Mouse (Mus musculus) natural killer cell, adult 2 months (primary cell): ENCODE results near the gene Tpcn1.

Experiments used
- DNase-seq, 2 experiments: peaks; one replicate each; pipeline ENCODE4 v3.0.0; 2022; ENCODE audit warnings: low spot score in 2 of 2

Tpcn1 gene

DNA sequence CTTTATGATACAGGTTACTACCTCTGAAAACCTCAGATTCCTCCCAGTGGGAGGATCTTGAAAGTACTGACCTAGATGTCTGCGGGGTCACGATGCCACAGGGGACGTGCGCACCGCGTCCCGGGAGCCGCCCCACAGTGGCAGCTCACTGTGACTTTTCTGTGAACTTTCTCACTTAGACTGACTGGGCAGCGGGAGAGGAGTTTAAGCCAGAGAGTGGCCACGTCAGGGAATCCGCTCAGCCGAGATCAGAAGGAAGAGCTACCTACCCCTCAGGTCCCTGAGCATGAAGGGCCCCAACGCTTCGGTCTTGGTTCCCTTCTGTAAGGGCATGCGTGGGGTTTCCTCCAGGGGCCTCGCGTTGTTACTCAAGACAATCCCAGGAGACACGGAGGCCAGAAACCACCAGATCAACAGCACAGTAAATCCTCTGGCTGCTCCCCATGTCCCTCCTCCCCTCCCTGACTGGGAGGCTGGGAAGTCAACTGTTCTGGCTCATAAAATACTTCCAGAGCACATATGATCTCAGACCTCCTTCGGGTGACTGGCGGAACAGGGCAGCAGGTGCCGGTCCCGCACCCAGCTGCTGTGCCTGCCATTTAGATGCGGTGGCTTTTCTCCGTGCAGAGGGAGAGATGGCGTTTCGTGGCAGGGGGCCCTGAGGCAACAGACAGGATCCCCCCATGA lies 9.1 kb downstream of the Tpcn1 start:
- DNase-seq = peak; percentile 30 to 45

DNA sequence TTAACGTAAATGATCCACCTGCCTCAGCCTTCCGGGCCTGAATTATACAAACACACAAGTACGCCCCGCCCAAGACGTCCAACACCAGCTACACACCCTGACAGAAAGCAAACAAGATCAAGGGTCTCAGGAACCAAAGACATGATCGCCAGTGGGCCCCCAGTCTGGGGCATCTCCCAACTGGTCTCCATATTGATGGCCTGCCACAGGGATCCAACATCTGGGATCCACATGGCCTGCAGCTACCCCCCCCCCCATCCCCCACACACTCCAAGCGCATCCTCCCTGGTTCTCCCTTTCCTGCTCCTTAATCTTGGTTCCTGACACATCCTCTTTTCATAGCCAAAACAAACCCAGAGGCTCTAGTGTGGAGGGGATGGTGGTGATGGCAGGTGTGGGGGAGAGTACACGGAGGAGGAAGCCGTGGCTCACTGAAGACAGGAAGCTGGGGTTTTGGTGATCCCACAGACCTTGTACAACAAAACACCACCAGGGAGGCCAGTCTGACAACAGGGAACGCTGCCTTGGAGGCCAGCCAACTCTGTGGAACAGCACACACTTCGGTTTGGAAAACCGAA lies 9.9 kb downstream of the Tpcn1 start:
- DNase-seq = peak; percentile 56 to 64

DNA sequence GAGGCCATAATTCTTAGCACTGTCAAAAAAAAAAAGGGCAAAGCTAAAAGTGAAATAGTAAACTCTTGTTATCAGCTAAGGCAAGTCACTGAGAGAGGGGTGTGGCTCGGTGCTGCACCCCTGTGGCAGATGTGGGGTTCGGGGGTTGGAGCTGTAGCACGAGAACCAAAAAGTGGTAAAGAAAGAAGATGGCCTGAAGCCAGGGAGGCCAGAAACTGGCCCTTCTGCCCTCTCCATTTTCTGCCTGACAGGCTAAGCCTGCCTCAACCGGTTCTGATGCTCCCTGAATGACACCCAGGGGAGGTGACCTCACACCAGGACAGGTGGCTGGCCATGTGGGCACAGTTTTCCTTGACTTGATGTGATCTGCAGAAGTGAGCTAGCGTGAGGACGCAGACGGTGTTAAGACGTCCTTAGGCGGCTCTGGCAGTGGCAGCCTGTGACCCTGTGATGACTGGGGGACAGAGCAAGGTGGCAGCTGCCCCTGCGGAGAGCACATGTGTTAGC lies 10.5 kb downstream of the Tpcn1 start:
- peak; percentile 33 to 37 for DNase-seq

DNA sequence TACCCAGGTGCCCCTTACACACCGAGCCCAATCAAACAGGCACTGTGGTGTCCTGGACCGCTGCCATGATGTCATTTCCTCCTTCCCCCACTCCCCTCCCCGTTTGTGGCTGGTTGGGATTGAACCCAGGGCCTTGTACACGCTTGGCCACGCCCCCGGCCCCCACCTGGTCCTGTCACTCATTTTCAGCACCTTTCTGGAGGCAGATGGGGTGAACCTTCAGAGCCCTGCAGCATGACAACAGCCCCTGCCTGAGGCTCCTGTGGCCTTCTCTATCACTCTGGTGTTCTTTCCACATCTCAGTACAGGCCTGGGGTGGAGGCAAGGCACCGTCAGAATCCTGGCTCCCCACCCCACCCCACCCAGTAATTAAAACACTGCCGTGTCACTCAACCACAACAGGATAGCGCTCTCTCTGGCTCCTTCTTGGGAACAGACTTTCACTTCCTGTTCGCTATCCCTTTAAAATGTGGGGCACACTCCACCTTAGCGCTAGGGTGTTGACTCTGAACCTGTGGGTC lies 11.6 kb downstream of the Tpcn1 start:
- DNase-seq = no peak

DNA sequence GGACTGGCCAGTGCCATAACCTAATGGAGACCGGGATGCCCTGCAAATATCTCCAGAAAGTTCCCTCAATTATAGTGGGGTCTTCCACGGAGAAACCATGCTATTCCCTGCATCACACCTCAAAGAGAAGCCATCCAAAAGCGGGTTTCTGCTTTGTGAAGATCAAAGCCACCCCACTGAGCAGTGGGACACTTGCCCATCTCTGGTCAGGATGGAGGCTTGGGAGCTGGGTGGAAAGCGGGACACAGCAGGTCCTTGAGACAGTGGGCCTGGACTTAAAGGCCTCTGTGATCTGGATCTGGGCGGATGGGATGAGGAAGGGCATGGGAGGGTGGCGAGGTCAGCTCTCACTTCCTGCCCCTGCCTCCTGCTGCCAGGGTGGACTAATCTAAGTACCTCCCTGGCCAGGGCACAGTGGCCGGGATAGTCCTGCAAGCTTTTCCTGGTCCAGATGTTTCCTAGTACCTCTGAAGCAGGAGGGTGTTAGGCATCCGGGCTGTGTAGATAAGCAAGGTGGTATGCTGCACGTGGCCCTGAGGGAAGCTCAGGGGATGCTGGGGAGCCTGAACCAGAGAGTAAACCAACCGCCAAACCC lies 13.9 kb downstream of the Tpcn1 start:
- no peak for DNase-seq

DNA sequence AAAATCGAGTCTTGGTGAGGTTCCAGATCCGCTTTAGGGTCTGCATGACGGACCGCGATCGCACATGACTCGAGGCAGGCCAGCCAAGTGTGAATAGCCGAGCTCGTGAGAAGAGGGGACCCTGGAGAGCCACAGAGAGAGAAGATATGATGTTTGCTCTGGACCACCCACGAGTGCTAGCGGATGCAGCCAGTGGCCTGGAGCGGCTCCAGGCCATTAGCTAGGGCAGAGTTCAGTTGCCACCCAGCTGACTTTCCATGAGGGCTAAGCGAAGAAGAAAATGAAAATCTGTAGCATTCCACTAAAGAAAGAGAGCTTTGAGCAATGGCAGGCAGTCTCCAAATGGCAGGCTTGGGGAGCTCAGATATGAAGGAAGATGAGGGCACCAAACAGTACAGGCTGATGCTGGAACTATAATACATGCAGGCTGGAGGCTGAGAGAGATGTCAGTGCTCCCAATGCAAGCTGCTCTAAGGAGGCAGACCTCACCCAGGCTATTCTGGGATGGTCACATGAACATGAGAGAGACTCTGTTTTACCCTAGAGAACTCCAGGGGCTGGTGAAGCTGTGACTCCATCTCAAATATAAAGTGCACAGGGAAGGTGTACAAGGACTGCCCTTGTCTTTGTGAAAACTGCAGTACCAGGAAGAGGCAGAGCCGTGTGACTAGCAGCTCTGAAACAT lies 17.3 kb downstream of the Tpcn1 start:
- DNase-seq = no peak

DNA sequence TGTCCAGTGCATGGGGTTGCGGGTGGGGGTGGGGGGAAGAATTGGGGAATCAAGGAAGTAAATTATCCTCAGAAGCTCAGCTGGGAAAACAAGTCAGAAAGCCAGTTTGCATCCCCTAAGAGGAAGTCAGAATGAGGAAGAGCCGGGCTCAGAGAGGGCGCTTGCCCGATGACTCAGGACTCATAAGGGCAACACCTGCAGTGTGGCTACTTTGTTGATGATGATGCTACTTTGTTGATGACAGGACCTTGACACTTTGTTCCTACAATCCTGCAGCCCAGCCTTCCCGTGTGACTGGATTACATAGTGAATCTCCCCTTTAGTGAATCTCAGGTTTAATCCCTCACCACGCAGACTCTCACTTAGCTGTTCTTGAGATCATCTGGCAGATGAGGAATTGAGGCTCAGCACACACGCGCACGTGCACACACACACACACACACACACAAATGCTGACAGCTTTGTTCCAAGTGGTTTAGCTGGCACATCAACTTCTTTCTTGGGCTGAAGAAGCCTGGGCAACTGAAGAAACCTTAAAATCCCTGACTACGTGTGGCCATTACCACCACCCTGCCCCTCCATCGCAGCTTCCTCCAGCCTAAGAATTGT lies 18.1 kb downstream of the Tpcn1 start:
- peak in 1 of 2 experiments; percentile 18 for DNase-seq

DNA sequence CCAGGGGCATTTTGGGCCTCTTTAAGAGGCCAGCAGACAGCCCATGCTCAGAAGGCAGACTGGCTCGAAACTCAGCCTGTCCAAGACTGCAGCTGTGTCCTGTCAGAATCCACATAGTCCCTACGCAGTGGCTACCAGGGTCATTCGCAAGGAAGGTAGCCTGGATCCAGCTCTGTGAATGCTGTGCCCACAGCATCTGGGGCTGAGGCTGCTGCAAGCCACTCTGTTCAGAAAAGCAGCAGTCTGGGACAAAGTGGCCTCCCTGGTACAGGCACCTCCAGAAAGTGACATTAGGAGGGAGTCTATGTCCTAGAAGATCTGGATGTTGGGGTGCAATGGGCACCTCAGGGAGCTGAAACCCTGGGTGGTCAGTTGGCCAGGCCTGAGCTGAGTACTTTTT lies 18.7 kb downstream of the Tpcn1 start:
- DNase-seq = no peak

DNA sequence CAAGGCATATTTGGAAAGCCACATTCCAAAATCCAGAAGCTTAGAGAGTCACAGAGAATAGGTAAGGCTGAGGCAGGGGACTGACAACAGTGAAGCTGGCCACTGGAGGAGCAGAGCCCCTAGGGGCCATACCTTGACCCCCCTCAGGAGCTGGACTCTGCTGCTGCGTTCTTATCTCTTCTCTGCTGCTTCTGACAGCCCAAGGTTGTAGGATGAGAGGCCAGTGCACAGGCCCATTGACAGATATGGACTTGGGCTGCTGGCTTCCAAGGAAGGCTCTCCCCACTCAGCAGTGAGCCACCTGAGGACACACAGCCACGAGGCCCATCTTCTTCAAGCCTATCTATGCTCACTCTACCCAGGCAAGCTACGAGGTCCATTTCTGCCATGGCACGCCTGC lies 19.5 kb downstream of the Tpcn1 start:
- DNase-seq = no peak

DNA sequence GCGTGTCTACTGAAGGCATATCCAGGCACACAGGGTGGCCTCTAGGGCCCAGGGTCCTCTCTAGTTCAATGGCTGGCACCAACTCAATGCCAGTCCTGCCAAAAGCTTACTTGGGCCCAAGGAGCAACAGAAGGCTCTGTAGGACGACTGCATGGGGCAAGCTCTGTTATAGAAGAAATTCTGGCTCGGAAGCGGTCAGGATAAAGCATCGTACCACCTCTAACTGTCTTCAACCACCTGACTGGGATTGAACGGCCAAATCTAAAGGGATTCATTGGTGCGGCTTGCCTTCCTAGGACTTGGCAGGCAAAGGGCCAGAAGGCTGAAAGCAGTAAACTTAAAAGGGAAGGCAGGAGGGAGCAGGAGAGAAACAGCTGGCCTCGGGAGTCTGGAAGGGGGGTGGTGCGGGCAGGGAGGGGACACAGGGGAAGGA lies 20.1 kb downstream of the Tpcn1 start:
- DNase-seq = no peak

DNA sequence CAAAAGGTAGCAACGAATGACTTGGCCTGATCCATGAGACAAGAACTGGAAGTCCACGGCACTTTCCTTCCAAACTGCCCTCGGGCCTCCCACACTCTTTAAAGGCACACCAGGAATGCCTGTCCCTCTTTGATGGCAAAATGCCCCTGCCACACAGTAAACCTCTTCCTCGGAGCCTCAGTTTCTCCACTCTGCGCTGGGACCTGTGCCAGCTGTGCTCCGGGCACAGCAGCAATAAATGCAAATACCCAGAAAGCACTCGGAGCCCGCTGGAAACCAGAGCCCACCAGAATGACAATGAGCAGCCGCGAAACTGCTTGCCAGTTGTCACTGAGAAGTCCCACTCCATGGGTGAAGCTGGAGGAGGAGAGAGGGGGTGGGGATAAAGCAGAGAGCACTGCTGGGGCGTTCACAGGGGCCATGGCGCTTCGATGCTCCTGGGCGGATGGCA lies 20.7 kb downstream of the Tpcn1 start:
- no peak for DNase-seq

DNA sequence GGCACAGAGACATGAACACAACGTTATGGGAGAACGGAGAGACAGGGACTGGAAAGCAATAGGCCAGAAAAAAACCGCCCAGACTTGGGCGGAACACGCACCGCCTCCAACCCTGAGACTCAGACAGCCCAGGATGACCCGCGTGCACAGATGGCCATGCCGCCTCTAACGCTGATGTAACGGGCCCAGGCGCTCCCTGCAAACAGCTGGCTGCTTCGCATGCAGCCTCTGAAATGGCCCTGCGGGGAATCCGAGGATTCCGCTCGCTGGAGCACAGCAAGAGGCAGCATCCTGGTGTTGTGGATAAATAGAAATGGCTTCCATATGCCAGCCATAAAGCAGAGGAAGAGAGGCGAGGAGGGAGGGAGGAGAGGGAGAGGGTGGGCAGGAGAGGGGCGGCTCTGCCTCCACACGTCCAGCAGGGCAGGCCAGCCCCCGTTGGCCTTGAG lies 21.2 kb downstream of the Tpcn1 start:
- no peak for DNase-seq

DNA sequence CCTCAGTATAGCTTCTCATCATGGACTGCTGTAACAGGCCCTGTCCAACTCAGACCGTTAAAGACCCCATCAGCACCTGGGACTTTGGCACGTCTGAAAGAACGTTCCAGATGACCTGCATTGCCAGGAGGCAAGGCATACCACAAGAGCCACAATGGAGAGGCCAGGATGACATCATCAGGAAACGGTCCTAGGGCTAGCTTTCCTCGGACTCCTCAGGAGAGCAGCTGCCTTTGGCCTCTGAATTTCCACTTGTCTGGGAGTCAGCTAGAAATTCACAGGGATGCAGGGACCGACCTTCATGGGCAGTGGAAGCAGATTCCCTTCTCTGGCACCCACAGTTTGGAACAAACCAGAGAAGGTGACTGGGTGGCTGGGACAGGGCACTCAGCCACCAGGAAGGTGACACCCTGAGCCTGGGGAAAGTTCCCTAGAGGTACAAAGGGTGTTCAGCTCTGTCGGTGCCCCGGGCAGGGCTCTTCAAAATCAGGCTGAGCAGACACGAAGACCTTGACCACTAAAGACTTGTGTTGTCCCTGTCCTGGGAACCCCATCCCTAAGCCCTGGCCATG lies 21.7 kb downstream of the Tpcn1 start:
- DNase-seq = no peak

DNA sequence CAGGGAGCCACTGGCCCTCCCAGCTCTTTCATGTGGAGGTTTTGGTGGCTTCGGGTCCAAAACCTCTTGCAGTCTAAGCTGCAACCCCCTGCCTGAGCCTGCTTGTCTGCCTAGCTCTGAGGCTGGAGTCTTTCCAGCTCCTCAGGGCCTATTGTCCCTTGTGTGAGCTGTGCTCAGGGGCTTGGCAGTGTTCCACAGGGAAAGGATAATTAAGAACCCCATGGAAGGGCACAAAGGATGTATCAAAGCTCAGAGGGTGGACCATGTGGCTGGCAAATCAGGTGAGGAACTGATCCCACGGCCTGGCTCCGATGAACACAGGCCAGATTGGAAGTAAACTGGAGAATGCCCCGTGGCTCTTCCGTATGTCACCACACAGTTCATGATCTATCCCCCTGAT lies 22.4 kb downstream of the Tpcn1 start:
- no peak for DNase-seq

DNA sequence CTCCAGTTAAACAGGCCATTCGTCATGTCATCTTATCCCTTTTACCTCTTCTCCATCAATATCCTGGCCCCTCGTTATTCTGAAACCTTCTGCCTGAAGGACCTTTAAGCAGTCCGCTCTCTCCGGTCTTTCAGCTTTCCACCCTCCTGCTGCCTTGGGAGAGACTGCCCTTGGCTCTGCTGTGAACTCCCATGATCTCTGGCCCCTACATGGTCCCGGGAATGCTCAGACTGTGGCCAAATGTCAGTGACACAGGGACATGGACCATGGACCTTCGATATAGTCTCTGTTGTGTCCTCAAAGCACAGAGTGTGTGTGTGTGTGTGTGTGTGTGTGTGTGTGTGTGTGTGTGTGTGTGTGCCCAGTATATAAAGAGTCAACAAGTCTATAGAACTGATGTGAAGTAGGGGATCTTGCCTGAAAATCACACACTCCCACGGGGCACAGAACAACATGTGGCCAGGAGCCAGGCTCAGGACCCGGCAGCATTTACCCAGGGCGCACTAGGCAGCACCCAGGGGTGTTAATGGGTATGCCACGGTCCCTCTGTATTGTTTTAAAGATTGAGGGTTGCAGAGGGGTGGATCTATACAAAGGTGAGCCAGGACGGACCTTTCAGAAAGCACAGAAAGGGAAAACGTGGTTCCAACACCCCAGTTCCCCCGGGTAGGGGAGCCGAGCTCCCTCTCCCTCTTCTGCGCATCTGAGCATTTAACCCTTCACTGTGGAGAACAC lies 23.1 kb downstream of the Tpcn1 start:
- DNase-seq = no peak

DNA sequence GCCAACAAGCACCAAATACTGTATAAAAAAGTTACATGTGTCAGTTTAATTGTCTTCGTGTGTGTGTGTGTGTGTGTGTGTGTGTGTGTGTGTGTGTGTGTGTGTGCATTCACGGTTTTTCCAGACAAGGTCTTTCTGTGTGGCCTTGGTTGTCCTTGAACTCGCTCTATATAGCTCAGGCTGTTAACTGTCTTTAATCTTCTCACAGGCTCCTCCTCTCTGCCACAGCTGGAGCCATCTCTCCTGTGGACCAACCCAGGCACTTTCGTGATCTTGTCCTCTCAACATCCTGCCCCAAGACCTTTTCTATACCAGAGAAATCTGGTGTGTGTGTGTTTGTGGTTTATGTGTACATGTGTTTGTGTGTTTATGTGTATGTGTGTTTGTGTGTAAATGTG lies 24.6 kb downstream of the Tpcn1 start:
- no peak for DNase-seq

DNA sequence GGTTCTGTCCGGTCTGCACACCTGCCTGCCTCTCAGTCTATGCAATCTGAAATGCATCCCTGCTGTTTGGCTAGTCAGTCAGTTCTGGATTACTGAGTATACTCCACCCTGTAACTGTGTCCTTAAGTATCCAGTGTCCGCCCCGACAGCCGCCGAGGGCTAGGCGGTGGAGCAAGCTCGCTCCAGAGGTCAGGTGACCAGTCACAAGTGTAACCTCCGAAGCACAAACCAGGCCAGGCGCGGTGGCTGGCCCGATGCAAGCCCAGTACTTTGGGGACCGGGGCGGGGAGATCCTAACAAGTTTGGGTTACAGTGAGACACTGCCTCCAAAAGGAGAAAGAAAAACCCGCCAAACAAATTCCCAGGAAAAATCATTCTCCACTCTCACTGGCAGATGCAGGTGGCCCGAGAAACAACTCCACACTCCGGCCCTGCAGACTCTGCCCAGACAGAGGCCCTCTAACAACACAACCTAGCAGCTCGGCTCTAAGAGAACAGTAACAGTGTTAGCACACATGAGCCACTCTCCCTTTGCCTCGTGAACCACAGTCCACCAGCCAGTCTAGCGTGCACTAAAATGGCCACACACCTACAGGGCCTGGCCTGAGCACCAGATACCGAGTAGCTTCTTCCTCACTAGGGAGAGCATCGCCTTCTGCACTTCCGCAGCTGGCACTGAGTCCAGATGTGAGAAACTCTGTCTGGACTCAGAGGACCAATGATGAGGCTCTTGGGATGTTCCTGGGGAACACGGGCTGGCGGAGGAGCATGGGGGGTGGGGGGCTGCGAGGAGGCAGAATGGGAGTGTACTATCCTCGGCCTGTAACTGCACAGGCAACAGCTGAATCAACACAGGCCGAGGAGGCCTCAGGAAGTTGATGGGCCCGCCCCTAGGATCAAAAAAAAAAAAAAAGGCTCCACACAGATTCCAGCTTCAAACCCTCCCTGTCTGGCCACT lies 25.2 kb downstream of the Tpcn1 start:
- DNase-seq = no peak

DNA sequence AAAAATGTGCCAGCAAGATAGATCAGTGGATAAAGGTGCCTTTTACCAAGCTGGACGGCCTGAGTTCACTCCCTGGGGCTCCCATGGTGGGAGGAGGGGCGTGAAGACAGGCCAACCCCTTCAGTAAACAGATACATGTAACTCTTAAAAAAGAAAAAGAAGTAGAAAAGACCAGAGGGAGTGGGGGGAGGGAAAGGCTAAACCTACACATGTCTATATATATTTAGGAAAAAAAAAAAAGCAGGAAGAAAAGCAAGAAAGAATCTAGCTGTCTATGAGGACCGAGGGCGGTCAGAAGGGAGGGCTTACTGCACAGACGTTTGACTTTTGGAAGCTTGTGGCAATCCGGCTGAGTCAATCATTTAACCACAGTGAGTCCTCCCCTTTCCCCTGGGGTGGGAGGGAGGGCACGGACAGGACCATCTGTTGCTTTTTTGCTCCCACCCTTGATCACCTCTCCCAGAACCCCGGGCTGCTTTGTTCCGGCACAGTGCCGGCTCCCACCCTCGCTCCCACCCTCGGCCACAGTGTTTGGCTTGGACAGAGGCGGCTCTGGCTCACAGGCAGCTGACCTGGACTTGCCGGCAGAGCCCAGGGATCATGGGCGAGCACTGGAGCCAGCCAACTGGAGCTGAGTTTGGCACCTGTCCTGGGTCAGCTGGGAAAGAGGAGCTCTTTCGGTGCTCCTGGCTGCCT lies 27.7 kb downstream of the Tpcn1 start:
- DNase-seq = no peak

DNA sequence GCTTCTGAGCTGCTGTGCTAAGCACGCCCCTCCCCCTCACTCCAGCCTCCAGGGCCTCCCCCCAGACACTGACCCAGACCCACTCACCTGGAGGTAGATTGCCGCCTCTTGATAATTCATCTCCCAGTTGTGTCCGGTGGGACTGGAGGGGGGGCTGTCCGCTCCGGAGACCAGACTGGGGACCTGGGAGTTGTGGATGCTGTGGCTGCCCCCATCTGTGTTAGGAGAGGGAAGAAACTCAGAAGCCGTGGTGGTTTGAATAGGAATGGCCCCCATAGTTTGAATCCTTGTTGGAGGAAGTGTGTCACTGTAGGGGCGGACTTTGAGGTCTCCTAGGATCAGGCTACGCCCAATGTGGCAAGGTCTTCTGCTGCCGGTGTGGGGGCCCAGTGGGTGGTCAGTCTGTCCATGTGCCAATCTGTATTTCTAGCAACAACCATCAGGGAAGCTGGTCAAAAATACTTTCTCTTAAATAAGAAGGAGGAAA lies 28.3 kb downstream of the Tpcn1 start:
- DNase-seq = no peak
